Mouse (Mus musculus) midbrain, embryonic 11.5 days (tissue): Measurements from ENCODE around the gene Fndc8. TPM values are rescaled to one million over a fixed set of nuclear protein-coding genes. Genes with fewer than 3 reads are reported as not detected.

ENCODE experiments used
- ATAC-seq: fragments of 200-750 bp; cut with Nextera tagmentation; 2 replicates; pipeline ENCODE4 v1.8.0; 2017; ENCODE audit warnings: moderate TSS enrichment, moderate library complexity; ENCODE audit not compliant: low FRiP score
- DNase-seq: peaks from one replicate; pipeline ENCODE4 v3.0.0; 2015; ENCODE audit warnings: low spot score; ENCODE audit errors: missing footprints
- H3K27ac ChIP-seq: fragments of 300-500 bp; sonication (generic); 2 replicates; pipeline ENCODE4 v1.5.1; 2014; ENCODE audit warnings: low read depth, low read length
- H3K27me3 ChIP-seq: fragments of 300-500 bp; sonication (generic); 2 replicates; pipeline ENCODE4 v1.6.1; 2014; ENCODE audit warnings: mild to moderate bottlenecking, low read length, moderate library complexity, mixed read lengths; ENCODE audit not compliant: control insufficient read depth, insufficient read depth
- H3K36me3 ChIP-seq: fragments of 300-500 bp; sonication (generic); 2 replicates; pipeline ENCODE4 v1.6.1; 2014; ENCODE audit warnings: mild to moderate bottlenecking, low read length, moderate library complexity, mixed read lengths; ENCODE audit not compliant: control insufficient read depth, insufficient read depth
- H3K4me1 ChIP-seq: fragments of 300-500 bp; sonication (generic); 2 replicates; pipeline ENCODE4 v1.6.1; 2014; ENCODE audit warnings: low read length; ENCODE audit not compliant: control insufficient read depth, insufficient read depth
- H3K4me2 ChIP-seq: fragments of 300-500 bp; sonication (generic); 2 replicates; pipeline ENCODE4 v1.6.1; 2014; ENCODE audit warnings: mild to moderate bottlenecking, moderate library complexity
- H3K4me3 ChIP-seq: fragments of 300-500 bp; sonication (generic); 2 replicates; pipeline ENCODE4 v1.5.1; 2014; ENCODE audit warnings: low read depth, low read length
- H3K9ac ChIP-seq: fragments of 300-500 bp; sonication (generic); 2 replicates; pipeline ENCODE4 v1.6.1; 2014; ENCODE audit warnings: low read length
- H3K9me3 ChIP-seq: fragments of 300-500 bp; sonication (generic); 2 replicates; pipeline ENCODE4 v1.6.1; 2016; ENCODE audit warnings: low read length; ENCODE audit not compliant: control insufficient read depth
- WGBS: fragments of 180-500 bp; shearing (Covaris S2); extraction: QIAGEN DNeasy Blood & Tissue Kit; methylation state at CpG from one replicate; pipeline ENCODE4 v1.1.7; 2014; 5-methylcytosine and 5-hydroxymethylcytosine counted together
- polyA plus RNA-seq: library from polyadenylated mRNA; unstranded; fragments of >200 nt; fragmentation: Nextera tagmentation; extraction: Ambion mirVana; gene quantifications from 2 replicates; pipeline ENCODE4 v1.2.1, GENCODE M21; 2014

The Fndc8 gene
- polyA plus RNA-seq, 1 experiment from 2014 or later: 0.30 TPM

DNA sequence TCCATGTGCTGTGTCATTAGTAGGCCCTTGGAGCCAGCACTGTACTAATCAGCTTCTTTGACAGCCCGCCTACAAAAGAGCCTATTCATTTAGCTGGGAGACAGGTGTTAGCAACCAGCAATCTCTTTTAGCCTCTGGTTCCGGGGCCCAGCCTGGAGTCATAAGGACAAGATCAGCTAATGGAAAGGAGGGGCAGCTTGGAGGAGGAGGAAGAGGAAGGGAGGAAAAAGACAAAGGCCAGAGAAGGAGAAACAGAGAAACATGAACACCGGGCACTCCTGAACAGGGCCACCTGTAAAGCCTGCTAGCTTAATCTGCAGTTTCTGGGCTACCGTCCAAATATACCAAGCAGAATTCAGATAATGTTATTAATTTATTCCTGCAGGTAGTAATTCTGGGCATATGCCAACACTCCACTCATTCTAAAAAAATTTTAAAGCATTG is 28.4 kb upstream of the Fndc8 start:
- Histone ChIP-seq H3K4me2 (no peak overlapping the region), H3K36me3 (no peaks in the 10 kb centered on the region), H3K9ac (no peak overlapping the region), H3K4me1 (peaks cover 7% of the 10 kb centered on the region), H3K4me3 (no peak overlapping the region), H3K27me3 (no peaks in the 10 kb centered on the region), H3K27ac (no peak overlapping the region), H3K9me3 (no peaks in the 10 kb centered on the region)
- DNase-seq: no peak
- ATAC-seq: no peak
- WGBS: 70% methylated on average over 4 of the region's 4 CpGs

DNA sequence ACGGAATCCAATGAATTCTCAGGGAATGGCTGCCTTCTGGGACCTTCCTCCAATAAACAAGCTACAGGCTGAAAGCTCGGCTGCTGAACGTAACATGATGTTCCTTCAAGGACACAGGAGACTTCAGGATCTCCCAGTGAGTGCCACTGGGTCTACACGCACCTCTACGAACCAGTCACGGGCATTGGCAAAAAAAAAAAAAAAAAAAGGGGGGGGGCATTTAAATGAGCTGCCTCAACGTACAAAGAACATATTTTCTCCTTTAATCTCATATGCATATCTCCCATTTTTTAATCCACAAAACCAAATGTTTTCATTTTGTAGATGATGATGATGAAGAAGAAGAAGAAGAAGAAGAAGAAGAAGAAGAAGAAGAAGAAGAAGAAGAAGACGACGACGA is 26.0 kb upstream of the Fndc8 start:
- Histone ChIP-seq H3K36me3 (no peaks in the 10 kb centered on the region), H3K4me3 (no peak overlapping the region), H3K4me2 (no peak overlapping the region), H3K27me3 (no peaks in the 10 kb centered on the region), H3K9me3 (no peaks in the 10 kb centered on the region), H3K27ac (no peak overlapping the region), H3K4me1 (peaks cover 9% of the 10 kb centered on the region), H3K9ac (no peak overlapping the region)
- 87% methylated on average over 10 of the region's 10 CpGs for WGBS
- ATAC-seq (no peak), DNase-seq (no peak)

GRCm38 (mm10) chr11:82866850-82867564 is 24.9 kb upstream of the Fndc8 start:
- Histone ChIP-seq H3K27me3 (no peaks in the 10 kb centered on the region), H3K27ac (no peak overlapping the region), H3K9me3 (no peaks in the 10 kb centered on the region), H3K36me3 (no peaks in the 10 kb centered on the region), H3K4me3 (no peak overlapping the region), H3K4me2 (no peak overlapping the region), H3K9ac (no peak overlapping the region), H3K4me1 (peaks cover 7% of the 10 kb centered on the region)
- DNase-seq (no peak), ATAC-seq (no peak)
- 31% methylated on average over 7 of the region's 7 CpGs for WGBS

GRCm38 (mm10) chr11:82867956-82868355 is 24.0 kb upstream of the Fndc8 start:
- H3K36me3 ChIP-seq: no peaks in the 10 kb centered on the region
- no peak overlapping the region for H3K27ac ChIP-seq
- H3K27me3 ChIP-seq: no peaks in the 10 kb centered on the region
- H3K9me3 ChIP-seq: no peaks in the 10 kb centered on the region
- 63% methylated on average over 5 of the region's 5 CpGs for WGBS
- H3K9ac ChIP-seq: no peak overlapping the region
- peaks cover 5% of the 10 kb centered on the region for H3K4me1 ChIP-seq
- H3K4me3 ChIP-seq: no peak overlapping the region
- peak; percentile 49 for DNase-seq
- H3K4me2 ChIP-seq: no peak overlapping the region
- no peak for ATAC-seq

DNA sequence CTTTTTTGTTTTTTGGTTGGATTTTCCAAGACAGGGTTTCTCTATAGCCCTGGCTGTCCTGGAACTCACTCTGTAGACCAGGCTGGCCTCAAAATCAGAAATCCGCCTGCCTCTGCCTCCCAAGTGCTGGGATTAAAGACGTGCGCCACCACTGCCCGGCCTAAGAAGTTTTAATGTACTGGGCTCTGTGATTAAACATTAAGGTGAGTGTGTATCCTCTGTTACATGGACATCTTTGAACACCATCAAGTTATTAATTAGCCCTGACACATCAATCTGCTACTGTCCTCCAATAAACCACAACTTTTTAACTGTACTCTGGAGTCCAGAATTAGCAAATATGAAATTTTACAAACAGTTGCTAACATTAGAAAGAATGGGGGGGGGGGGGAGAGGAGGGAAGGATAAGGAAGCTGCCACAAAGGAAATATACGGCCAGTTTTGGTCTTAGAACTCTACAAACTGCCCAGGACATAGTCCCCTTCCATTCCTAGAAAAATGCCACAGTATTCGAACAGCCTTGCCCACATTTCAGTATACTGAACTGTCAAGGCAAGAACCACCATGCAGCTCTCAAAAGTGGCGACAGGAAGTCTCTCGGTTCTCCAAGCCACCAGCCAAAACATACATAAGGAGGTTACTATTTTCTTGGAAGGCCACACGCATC is 22.3 kb upstream of the Fndc8 start:
- no peaks in the 10 kb centered on the region for H3K36me3 ChIP-seq
- WGBS: 73% methylated on average over 9 of the region's 9 CpGs
- DNase-seq: peak; percentile 59
- no peak for ATAC-seq
- no peak overlapping the region for H3K9ac ChIP-seq
- H3K9me3 ChIP-seq: no peaks in the 10 kb centered on the region
- H3K4me1 ChIP-seq: peaks cover 5% of the 10 kb centered on the region
- H3K27ac ChIP-seq: no peak overlapping the region
- H3K4me3 ChIP-seq: peak overlapping the region; percentile 66
- H3K27me3 ChIP-seq: no peaks in the 10 kb centered on the region
- H3K4me2 ChIP-seq: peak overlapping the region; percentile 67

DNA sequence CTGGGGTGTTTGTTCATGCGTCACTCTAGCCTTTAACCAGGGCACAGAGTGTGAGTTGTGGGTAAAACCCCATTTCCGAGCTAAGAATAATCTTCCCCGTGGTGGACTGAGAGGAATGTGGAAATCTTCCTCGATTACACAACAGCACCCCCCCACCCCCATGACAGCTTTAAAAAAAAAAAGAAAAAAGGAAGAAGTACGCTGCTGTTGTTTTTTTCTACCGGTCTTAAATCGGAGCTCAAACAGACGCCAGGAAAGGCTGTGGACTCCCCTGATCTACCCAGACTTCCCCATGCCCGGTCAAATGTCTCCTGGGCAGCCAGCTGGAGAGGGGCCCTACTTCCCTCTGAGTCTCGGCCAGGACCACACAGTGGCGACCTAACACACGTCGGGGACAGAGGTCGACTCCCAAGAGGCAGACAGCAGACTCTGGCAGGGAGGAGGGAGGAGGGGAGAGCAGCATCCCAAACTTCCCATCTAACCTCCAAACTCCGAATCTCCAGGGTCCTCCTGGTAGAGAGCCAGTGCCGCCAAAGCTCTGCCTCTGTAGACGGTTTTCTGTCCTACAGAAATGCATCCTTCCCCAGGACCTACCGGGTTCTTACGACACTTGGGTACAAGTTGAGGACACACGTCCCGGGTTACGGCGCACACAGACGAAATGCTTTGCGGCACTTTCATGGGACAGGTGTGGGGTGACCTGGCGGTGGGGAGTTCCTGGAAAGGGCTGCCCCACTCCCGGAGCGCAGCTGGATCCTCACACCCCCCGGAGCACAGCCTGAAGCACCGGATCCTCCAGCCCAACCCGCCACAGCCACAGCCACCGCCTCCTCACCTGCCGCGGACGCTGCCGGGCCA is 21.5 kb upstream of the Fndc8 start:
- Histone ChIP-seq H3K4me1 (peaks cover 5% of the 10 kb centered on the region), H3K36me3 (no peaks in the 10 kb centered on the region), H3K9me3 (no peaks in the 10 kb centered on the region), H3K27me3 (no peaks in the 10 kb centered on the region), H3K4me2 (peak overlapping the region; percentile 67), H3K4me3 (peak overlapping the region; percentile 66), H3K27ac (no peak overlapping the region), H3K9ac (peak overlapping the region; percentile 71)
- DNase-seq (peak; percentile 93), ATAC-seq (peak; percentile 25)
- WGBS: 5% methylated on average over 36 of the region's 36 CpGs

DNA sequence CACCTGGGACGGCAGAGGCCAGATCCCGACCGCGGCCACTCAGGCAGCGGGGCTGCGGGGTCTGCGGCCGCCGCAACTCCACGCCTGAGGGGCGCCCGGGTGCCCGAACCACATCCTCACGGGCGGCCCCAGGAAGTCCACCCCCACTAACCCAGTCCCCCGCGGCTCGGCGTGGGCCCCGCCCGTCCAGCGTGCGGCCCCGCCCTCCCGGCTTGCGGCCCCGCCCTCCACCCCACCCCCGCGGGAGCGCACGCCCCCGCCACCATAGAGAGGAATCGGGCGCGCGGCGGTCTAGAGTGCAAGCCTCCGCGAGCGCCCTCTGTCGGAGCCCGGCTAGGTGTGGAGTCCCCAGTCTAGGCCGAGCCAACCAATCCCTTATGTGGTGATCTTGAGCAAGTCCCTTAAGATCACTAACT is 20.9 kb upstream of the Fndc8 start, which contains the start of gene Rffl:
TSS of gene Rffl (minus strand) at position 180 of the 416 bp plus-strand sequence.
- Histone ChIP-seq H3K4me2 (peak within 1 kb of the TSS; percentile 67), H3K9me3 (no peaks in the 10 kb centered on the region), H3K27me3 (no peaks in the 10 kb centered on the region), H3K9ac (peak within 1 kb of the TSS; percentile 71), H3K36me3 (no peaks in the 10 kb centered on the region), H3K4me3 (peak within 1 kb of the TSS; percentile 66), H3K27ac (no peak within 1 kb of the TSS), H3K4me1 (peaks cover 5% of the 10 kb centered on the region)
- under 1% methylated on average over 43 of the region's 43 CpGs for WGBS
- DNase-seq: peak; percentile 100
- ATAC-seq: peak; percentile 96

DNA sequence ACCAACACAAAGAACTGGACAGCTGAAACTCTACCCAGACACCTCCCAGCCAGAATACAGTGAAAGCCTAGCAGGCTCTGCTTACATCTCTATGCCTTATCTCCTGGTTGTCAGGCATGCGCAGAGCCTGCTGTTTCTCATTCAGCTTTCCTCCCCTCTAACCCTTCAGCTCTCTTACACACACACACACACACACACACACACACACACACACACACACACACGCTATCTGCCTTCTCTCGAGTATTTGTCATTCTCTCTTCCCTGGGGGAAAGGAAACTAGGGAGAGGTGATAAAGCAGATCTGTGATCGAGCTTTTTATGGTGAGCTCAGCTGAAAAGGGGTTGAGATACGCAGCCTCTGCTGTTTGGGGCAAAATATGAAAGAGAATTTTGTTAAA is 17.0 kb upstream of the Fndc8 start:
- Histone ChIP-seq H3K27me3 (no peaks in the 10 kb centered on the region), H3K4me1 (peaks cover 3% of the 10 kb centered on the region), H3K4me2 (no peak overlapping the region), H3K9ac (no peak overlapping the region), H3K36me3 (no peaks in the 10 kb centered on the region), H3K9me3 (no peaks in the 10 kb centered on the region), H3K4me3 (no peak overlapping the region), H3K27ac (no peak overlapping the region)
- WGBS: 80% methylated on average over 5 of the region's 5 CpGs
- no peak for ATAC-seq
- no peak for DNase-seq
